Mouse (Mus musculus) neural tube, postnatal 0 days (tissue): ENCODE data around the gene Prss32. TPM values are rescaled to one million over a fixed set of nuclear protein-coding genes. Genes with fewer than 3 reads are reported as not detected.

Experiments used
- microRNA-seq: library from miRNA; unstranded; fragments of <30 nt; microRNA quantifications from one replicate; pipeline ENCODE4, GENCODE M21; 2016
- polyA plus RNA-seq: library from polyadenylated mRNA; unstranded; fragments of >200 nt; fragmentation: Nextera tagmentation; extraction: Ambion mirVana; gene quantifications from 2 replicates; pipeline ENCODE4 v1.2.1, GENCODE M21; 2015

Prss32 gene
- polyA plus RNA-seq: 0.12 TPM in 1 of 2 replicates, not detected in the other

DNA sequence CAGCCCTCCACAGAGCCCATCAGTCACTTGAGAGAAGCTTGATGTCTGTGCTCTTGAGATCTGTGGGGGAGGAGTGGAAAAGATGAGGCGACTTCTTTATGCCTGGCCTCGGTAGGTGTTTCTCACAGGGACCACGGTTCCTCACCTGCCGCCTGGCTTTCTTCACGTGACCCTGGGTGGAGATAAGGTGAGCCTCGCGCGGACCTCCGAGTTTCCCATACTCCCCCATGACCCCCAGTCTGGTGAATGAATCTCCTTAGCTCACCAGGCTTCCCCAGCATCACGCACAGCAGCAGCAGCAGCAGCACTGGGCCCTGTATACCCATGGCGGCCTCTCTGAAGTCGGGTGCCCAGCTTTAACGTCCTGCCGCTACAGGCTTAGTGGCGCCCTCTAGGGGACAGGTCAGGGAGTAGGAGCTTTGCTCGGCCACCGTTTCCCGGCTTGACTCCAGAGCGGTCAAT is at the start of gene Prss32, which contains the start of gene Prss41:
Gene Prss32, plus strand, starts transcription at position 44 of the 462 bp plus-strand sequence.
Gene Prss41, minus strand, starts transcription at position 361 of the 462 bp plus-strand sequence.

DNA sequence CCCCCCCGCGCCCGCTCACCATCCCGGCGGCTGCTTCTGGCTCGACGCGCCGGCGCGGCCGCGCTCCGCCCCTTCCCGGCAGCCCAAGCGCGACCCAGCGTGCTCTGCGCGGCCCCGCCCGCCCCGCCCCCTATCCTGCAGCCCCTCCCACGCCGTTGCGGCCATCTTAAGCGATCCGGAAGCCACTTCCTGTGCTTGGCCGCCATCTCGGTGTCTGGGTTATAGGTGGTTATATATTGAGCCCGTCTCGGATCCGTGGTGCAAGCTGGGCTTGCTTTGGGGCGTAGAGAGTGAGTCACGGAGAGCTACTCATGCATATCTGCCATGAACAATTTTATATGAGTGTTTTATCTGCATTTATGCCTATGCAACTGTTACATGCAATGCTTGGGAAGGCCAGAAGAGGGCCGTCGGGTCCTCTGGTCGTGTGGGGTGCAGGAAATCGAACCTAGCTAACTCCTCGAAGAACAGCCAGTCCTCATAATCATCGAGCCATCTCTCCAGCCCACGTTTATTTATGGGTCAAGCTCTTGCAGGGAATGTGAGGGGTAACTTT is 14.5 kb upstream of the Prss32 start, which contains the start of gene Elob:
Gene Elob, minus strand, starts transcription at position 73 of the 556 bp plus-strand sequence.

DNA sequence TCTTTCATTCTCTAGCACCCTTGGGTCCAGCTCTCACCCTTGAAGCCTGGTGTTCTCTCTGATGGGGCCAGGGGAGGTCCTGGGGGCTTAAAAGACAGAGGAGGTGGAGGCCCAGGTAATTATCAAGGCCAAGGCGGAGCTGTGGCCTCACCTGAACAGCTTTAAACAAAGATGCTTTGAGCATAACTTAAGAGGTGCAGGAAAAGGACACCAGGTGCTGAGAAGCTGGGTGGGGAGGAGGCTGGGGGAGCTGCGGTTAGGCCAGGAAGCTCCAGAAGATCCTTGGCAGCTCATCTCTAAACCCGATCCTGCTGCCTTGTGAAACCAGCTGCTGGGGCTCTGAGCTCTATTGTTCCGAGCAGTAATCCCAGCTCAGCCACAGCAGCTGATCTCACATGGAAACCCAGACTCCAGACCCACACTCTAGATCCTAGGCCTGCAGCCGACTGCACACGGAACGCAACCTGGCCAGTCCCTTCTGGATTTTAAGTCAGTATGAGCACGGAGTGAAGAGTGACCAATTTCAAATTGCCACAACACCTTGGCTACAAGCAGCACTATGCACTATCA is 7.6 kb upstream of the Prss32 start, which contains the start of gene Prss33:
Gene Prss33, minus strand, starts transcription at position 51 of the 570 bp plus-strand sequence.

DNA sequence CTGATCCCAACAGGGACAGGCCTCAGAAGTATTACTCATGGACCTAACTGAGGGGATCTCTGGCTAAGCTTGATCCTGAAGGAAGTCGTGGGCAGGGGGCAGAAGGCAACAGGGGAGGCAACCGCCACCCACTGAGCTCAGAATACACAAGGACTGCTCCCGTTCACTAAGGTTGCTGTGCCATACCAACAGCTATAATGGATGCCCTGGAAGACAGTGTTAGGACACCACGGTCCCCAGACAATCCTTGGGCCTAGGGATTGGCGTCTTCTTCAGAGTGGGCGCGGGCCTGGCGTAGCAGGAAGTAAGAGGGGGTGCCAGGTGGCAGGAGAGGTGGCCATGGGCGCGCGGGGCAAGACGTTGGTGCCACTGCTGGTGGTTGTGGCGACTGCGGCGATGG is 24.1 kb downstream of the Prss32 start, which contains the start of gene Prss21:
Gene Prss21, plus strand, starts transcription at position 301 of the 400 bp plus-strand sequence.

DNA sequence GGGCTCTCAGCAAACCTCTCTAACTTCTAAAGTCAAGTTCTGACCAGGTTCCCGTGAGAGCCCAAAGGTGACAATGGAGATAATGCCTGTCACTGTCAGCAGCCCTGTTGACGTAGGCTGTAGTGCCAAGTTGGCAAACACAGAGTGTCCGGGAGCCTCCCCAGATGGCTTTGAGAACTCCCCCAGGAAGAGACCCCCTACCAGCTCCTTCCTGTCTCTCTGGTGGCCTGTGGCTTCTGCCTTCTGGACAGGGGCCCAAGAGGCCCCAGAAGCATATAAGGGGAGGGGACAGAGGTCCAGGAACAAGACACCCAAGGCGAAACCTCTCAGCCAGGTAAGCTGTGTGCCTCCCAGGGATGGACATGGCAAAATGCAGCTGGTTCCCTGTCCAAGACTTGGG is 36.9 kb downstream of the Prss32 start, which contains the start of the genes Dcpp1 and Dcpp2:
Gene Dcpp1, plus strand, starts transcription at position 301 of the 400 bp plus-strand sequence.
Gene Dcpp2, plus strand, starts transcription at position 305 of the 400 bp plus-strand sequence.

Small RNAs within 50 kb of the gene (microRNA-seq; reads per million reads assigned to microRNA genes)
- 0.87 reads per million for gene Mir5125

Other genes starting within 250 kb of the Prss32 start
- 20.7 and 22.4 TPM in 2 replicates for gene Zfp13, start 244.4 kb upstream of the Prss32 start, polyA plus RNA-seq
- not detected in 2 replicates for gene Zscan10, start 243.0 kb upstream of the Prss32 start, polyA plus RNA-seq
- 1.4 and 1.7 TPM in 2 replicates for gene Mmp25, start 198.6 kb upstream of the Prss32 start, polyA plus RNA-seq
- gene Bicdl2, start 183.3 kb upstream of the Prss32 start, polyA plus RNA-seq: 0.23 TPM in 2 replicates
- gene Hcfc1r1, start 170.3 kb upstream of the Prss32 start, polyA plus RNA-seq: 207 and 248 TPM in 2 replicates
- gene Thoc6, start 170.0 kb upstream of the Prss32 start, polyA plus RNA-seq: 29.4 and 33.2 TPM in 2 replicates
- gene Tnfrsf12a, start 166.4 kb upstream of the Prss32 start, polyA plus RNA-seq: 14.4 and 18.7 TPM in 2 replicates
- 0.23 and 0.35 TPM in 2 replicates for gene Cldn6, start 164.6 kb upstream of the Prss32 start, polyA plus RNA-seq
- 0.20 and 0.79 TPM in 2 replicates for gene Cldn9, start 159.8 kb upstream of the Prss32 start, polyA plus RNA-seq
- gene 1520401A03Rik, start 121.1 kb upstream of the Prss32 start, polyA plus RNA-seq: 0.19 TPM in 1 of 2 replicates, not detected in the other
- gene Pkmyt1, start 117.5 kb upstream of the Prss32 start, polyA plus RNA-seq: 14.5 and 16.2 TPM in 2 replicates
- gene Paqr4, start 103.0 kb upstream of the Prss32 start, polyA plus RNA-seq: 64.8 and 68.8 TPM in 2 replicates
- gene Kremen2, start 98.0 kb upstream of the Prss32 start, polyA plus RNA-seq: 1.2 and 1.6 TPM in 2 replicates
- gene Flywch1, start 72.3 kb upstream of the Prss32 start, polyA plus RNA-seq: 162 and 181 TPM in 2 replicates
- gene Flywch2, start 57.8 kb upstream of the Prss32 start, polyA plus RNA-seq: 111 and 120 TPM in 2 replicates
- gene Srrm2, start 53.3 kb upstream of the Prss32 start, polyA plus RNA-seq: 455 and 462 TPM in 2 replicates
- 1,482 and 1,529 TPM in 2 replicates for gene Elob, start 14.7 kb upstream of the Prss32 start, polyA plus RNA-seq
- gene Prss33, start 7.8 kb upstream of the Prss32 start, polyA plus RNA-seq: not detected in 2 replicates
- gene Prss41, start 317 bp downstream of the Prss32 start, polyA plus RNA-seq: 0.86 and 1.6 TPM in 2 replicates
- not detected in 2 replicates for gene Prss21, start 24.2 kb downstream of the Prss32 start, polyA plus RNA-seq
- not detected in 2 replicates for gene Dcpp1, start 37.0 kb downstream of the Prss32 start, polyA plus RNA-seq
- gene Dcpp2, start 37.0 kb downstream of the Prss32 start, polyA plus RNA-seq: not detected in 2 replicates
- gene Dcpp3, start 73.6 kb downstream of the Prss32 start, polyA plus RNA-seq: not detected in 2 replicates
- not detected in 2 replicates for gene Sbp, start 97.8 kb downstream of the Prss32 start, polyA plus RNA-seq
- gene Sbpl, start 111.4 kb downstream of the Prss32 start, polyA plus RNA-seq: not detected in 2 replicates
- not detected in 2 replicates for gene Prss30, start 136.7 kb downstream of the Prss32 start, polyA plus RNA-seq
- gene Prss22, start 154.2 kb downstream of the Prss32 start, polyA plus RNA-seq: not detected in 2 replicates
- gene Prss27, start 194.3 kb downstream of the Prss32 start, polyA plus RNA-seq: 0.15 TPM in 1 of 2 replicates, not detected in the other
- 89.6 and 92.0 TPM in 2 replicates for gene Kctd5, start 229.6 kb downstream of the Prss32 start, polyA plus RNA-seq